Mouse (Mus musculus): ENCODE results near the gene Tmod1.

GRCm38 (mm10) chr4:46028781-46029180 is 10.0 kb upstream of the Tmod1 start:
- TF ChIP-seq POLR2A (IDR thresholded peaks at IDR 0.05; ENCODE audit: extremely low read depth, insufficient read depth, low read length): no peak
- TF ChIP-seq CTCF (IDR thresholded peaks at IDR 0.05; ENCODE audit: extremely low read depth, insufficient read depth, low read length): no peak
